Mouse (Mus musculus): ENCODE measurements around the gene Prtg. TPM values are rescaled to one million over a fixed set of nuclear protein-coding genes. Genes with fewer than 3 reads are reported as not detected.

Gene Prtg
- polyA plus RNA-seq, 1 experiment from 2014 or later: 2.1 TPM

DNA sequence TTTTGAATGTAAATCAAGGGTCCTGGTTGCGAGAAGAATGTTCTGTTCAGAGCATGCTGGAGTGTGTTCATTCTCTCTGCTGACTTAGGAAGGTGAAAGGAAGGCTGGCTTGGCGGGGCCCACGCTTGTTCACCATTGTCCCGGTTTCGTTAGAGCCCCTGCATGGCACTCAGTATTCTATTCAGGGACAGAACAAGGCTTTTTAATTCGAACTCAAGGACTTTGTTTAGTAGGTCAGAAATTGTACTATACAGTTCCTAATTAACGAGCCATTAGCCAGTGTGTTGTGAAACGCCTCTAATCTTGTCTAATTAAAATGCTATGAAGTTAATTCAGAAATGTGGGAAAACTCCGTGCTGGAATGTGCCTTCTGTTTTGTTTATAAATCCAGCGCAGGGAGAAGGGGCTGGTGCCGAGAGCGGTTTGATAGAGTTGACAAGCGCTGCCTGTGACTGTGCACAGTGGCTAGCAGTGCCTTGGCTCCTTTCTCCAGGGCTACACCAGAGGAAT lies 47.1 kb downstream of the Prtg start:
- no peak for DNase-seq (ENCODE audit: low read depth, low spot score)

GRCm38 (mm10) chr9:72856721-72857120 lies 50.0 kb downstream of the Prtg start:
- POLR2A ChIA-PET: no interaction called here
- no peaks in the 10 kb centered on the region for H3K27me3 ChIP-seq
- CTCF ChIA-PET: no interaction called here
- ATAC-seq: no peak
- in situ Hi-C loops (cut with MboI; ENCODE audit: low pct_unique_long_range_greater_than_20kb): no loop called here
- TF ChIP-seq CTCF (IDR thresholded peaks at IDR 0.05): no peak
- no peak for DNase-seq (ENCODE audit: low read depth, low spot score)

More for the DNA sequence above, 47.1 kb downstream of the Prtg start:
- in situ Hi-C loops (cut with MboI; ENCODE audit: low pct_unique_long_range_greater_than_20kb): no loop called here
- no peaks in the 10 kb centered on the region for H3K27me3 ChIP-seq
- TF ChIP-seq CTCF (IDR thresholded peaks at IDR 0.05): no peak
- ChIA-PET CTCF (interaction anchor here (1.0 to 1.4 kb wide), 3 partner anchors 10 to 87 kb away, joined by 3 read pairs; no protein-coding TSS in a partner anchor), POLR2A (no interaction called here)
- ATAC-seq: no peak

DNA sequence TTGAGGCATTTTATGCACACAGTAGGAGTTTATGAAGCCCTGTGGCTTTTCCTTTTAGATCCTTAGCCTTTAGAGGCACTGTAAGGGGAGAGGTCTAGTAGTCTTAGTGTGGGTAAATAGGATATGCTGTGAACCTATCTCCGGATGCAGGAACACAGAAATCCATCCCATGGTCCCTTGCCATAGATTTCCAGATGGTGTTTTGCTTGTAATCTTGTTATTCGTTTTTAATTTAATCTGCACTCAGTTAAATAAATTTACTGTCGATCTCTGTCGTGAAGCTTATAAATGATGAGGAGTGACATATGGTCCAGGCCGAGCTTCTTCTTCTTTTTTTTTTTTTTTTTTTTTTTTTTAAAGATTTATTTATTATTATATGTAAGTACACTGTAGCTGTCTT lies 54.1 kb downstream of the Prtg start:
- ChIA-PET POLR2A (interaction anchor here (1.0 kb wide), 2 partner anchors 11 to 53 kb away, joined by 3 read pairs; no protein-coding TSS in a partner anchor), CTCF (interaction anchor here (1.2 to 1.8 kb wide), 2 partner anchors 11 to 14 kb away, joined by 3 to 5 read pairs; no protein-coding TSS in a partner anchor)
- DNase-seq (ENCODE audit: low read depth, low spot score) (no peak), ATAC-seq (no peak)
- no peak for TF ChIP-seq CTCF (IDR thresholded peaks at IDR 0.05)
- H3K27me3 ChIP-seq: no peaks in the 10 kb centered on the region
- in situ Hi-C loops (cut with MboI; ENCODE audit: low pct_unique_long_range_greater_than_20kb): no loop called here

- DNase-seq (ENCODE audit: low read depth, low spot score) (no peak), ATAC-seq (no peak)
- H3K27me3 ChIP-seq: no peaks in the 10 kb centered on the region
- no peak for TF ChIP-seq CTCF (IDR thresholded peaks at IDR 0.05)
- ChIA-PET POLR2A (interaction anchor here (1.0 kb wide), 2 partner anchors 10 to 53 kb away, joined by 3 read pairs; no protein-coding TSS in a partner anchor), CTCF (interaction anchor here (0.6 to 1.8 kb wide), 4 partner anchors 10 to 52 kb away, joined by 3 to 5 read pairs (median 3); no protein-coding TSS in a partner anchor)
- in situ Hi-C loops (cut with MboI; ENCODE audit: low pct_unique_long_range_greater_than_20kb): no loop called here
These were observed 54.6 kb downstream of the Prtg start for GRCm38 (mm10) chr9:72861235-72861634.

GRCm38 (mm10) chr9:72862186-72862585 lies 55.5 kb downstream of the Prtg start:
- TF ChIP-seq CTCF (IDR thresholded peaks at IDR 0.05): no peak
- ChIA-PET CTCF (interaction anchor here (1.4 kb wide), 1 partner anchor 16 kb away, joined by 4 read pairs; no protein-coding TSS in a partner anchor), POLR2A (interaction anchor here (0.7 kb wide), 1 partner anchor 48 kb away, joined by 4 read pairs; no protein-coding TSS in a partner anchor)
- in situ Hi-C loops (cut with MboI; ENCODE audit: low pct_unique_long_range_greater_than_20kb): no loop called here
- no peaks in the 10 kb centered on the region for H3K27me3 ChIP-seq
- DNase-seq (ENCODE audit: low read depth, low spot score) (no peak), ATAC-seq (no peak)

GRCm38 (mm10) chr9:72862955-72863354 lies 56.3 kb downstream of the Prtg start:
- ChIA-PET POLR2A (no interaction called here), CTCF (interaction anchor here (1.2 to 1.4 kb wide), 3 partner anchors 10 to 17 kb away, joined by 3 to 4 read pairs (median 4); no protein-coding TSS in a partner anchor)
- ATAC-seq: no peak
- DNase-seq (ENCODE audit: low read depth, low spot score): no peak
- TF ChIP-seq CTCF (IDR thresholded peaks at IDR 0.05): no peak
- H3K27me3 ChIP-seq: no peaks in the 10 kb centered on the region
- in situ Hi-C loops (cut with MboI; ENCODE audit: low pct_unique_long_range_greater_than_20kb): no loop called here

GRCm38 (mm10) chr9:72863773-72864172 lies 57.1 kb downstream of the Prtg start:
- ATAC-seq: no peak
- ChIA-PET POLR2A (no interaction called here), CTCF (interaction anchor here (1.2 to 1.4 kb wide), 2 partner anchors 11 to 12 kb away, joined by 3 to 4 read pairs; no protein-coding TSS in a partner anchor)
- no peak for DNase-seq (ENCODE audit: low read depth, low spot score)
- no peaks in the 10 kb centered on the region for H3K27me3 ChIP-seq
- in situ Hi-C loops (cut with MboI; ENCODE audit: low pct_unique_long_range_greater_than_20kb): no loop called here
- no peak for TF ChIP-seq CTCF (IDR thresholded peaks at IDR 0.05)

- no peak for TF ChIP-seq CTCF (IDR thresholded peaks at IDR 0.05)
- DNase-seq (ENCODE audit: low read depth, low spot score) (no peak), ATAC-seq (no peak)
- in situ Hi-C loops (cut with MboI; ENCODE audit: low pct_unique_long_range_greater_than_20kb): no loop called here
- ChIA-PET CTCF (interaction anchor here (0.7 kb wide), 1 partner anchor 101 kb away, joined by 3 read pairs; no protein-coding TSS in a partner anchor), POLR2A (no interaction called here)
- no peaks in the 10 kb centered on the region for H3K27me3 ChIP-seq
These were observed 60.8 kb downstream of the Prtg start for GRCm38 (mm10) chr9:72867434-72867833.

GRCm38 (mm10) chr9:72868774-72869173 lies 62.1 kb downstream of the Prtg start:
- POLR2A ChIA-PET: no interaction called here
- DNase-seq (ENCODE audit: low read depth, low spot score): no peak
- CTCF ChIA-PET: interaction anchor here (1.5 kb wide), 1 partner anchor 40 kb away, joined by 3 read pairs; no protein-coding TSS in a partner anchor
- in situ Hi-C loops (cut with MboI; ENCODE audit: low pct_unique_long_range_greater_than_20kb): no loop called here
- no peak for ATAC-seq
- H3K27me3 ChIP-seq: no peaks in the 10 kb centered on the region
- no peak for TF ChIP-seq CTCF (IDR thresholded peaks at IDR 0.05)

DNA sequence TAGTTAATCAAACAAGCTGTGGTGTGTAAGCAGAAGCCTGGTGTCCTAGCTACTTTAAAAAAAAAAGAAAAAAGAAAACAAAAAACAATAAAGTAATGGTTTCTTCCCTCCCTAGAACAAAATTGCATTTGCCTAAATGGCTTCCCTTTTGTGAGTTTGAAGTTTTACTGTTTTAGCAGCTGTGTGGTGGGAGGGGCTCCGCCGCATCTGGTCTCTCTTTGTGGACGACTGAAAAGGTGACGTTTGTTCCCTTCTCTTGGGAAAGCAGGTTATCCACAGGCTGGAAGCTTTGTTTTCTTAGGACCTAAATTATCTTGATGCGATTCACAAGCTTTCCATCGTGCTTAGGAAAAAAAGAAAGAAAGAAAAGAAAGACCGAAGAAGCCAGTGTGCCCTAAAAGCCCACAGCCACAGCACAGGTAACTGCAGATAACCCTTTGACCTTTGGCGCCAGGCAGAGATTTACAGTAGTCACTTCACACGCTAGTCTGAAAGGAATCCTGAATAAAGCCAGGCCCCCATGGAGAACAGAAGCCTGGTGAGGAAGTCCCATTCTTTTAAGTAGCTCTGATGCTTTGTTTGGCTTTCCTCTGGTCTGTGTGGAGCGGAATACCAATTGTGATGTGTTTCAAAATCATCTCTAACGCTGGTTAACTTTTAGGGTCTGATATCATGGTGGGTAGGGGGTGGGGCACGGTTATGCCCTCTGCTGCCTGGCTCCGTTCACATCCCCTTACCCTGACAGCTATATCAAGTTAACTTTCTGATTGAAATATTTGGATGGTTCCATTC lies 65.0 kb downstream of the Prtg start:
- ChIA-PET POLR2A (interaction anchor here (0.6 kb wide), 1 partner anchor 11 kb away, joined by 3 read pairs; no protein-coding TSS in a partner anchor), CTCF (interaction anchor here (1.4 kb wide), 1 partner anchor 11 kb away, joined by 5 read pairs; no protein-coding TSS in a partner anchor)
- in situ Hi-C loops (cut with MboI; ENCODE audit: low pct_unique_long_range_greater_than_20kb): no loop called here

More for the DNA sequence above, 65.0 kb downstream of the Prtg start:
- no peaks in the 10 kb centered on the region for H3K27me3 ChIP-seq
- no peak for DNase-seq (ENCODE audit: low read depth, low spot score)
- no peak for TF ChIP-seq CTCF (IDR thresholded peaks at IDR 0.05)
- no peak for ATAC-seq

All from Patski (cell line).